Mouse (Mus musculus) heart, embryonic 10.5 days (tissue): ENCODE measurements around the gene Gm10309. TPM values are rescaled to one million over a fixed set of nuclear protein-coding genes. Genes with fewer than 3 reads are reported as not detected.
A peak's percentile ranks its signal among the peaks of the same experiment; 100 is the strongest.

Experiments
- DNase-seq: peaks from one replicate; pipeline ENCODE4 v3.0.0-alpha.2; 2017; ENCODE audit warnings: low spot score
- H3K27ac ChIP-seq: fragments of 300-500 bp; sonication (generic); 2 replicates; pipeline ENCODE4 v1.5.1; 2016; ENCODE audit warnings: mild to moderate bottlenecking
- H3K27me3 ChIP-seq: fragments of 300-500 bp; sonication (generic); 2 replicates; pipeline ENCODE4 v1.6.1; 2016; ENCODE audit warnings: mild to moderate bottlenecking; ENCODE audit not compliant: poor library complexity, insufficient read depth, severe bottlenecking
- H3K36me3 ChIP-seq: fragments of 300-500 bp; sonication (generic); 2 replicates; pipeline ENCODE4 v1.6.1; 2016; ENCODE audit warnings: mild to moderate bottlenecking, moderate library complexity
- H3K4me1 ChIP-seq: fragments of 300-500 bp; sonication (generic); 2 replicates; pipeline ENCODE4 v1.6.1; 2016; ENCODE audit warnings: mild to moderate bottlenecking
- H3K4me3 ChIP-seq: fragments of 300-500 bp; sonication (generic); 2 replicates; pipeline ENCODE4 v1.5.1; 2016; ENCODE audit warnings: mild to moderate bottlenecking, moderate library complexity
- H3K9me3 ChIP-seq: fragments of 300-500 bp; sonication (generic); 2 replicates; pipeline ENCODE4 v1.6.1; 2016; ENCODE audit warnings: mild to moderate bottlenecking, moderate library complexity
- whole genome bisulfite sequencing: fragments of 180-500 bp; shearing (Covaris S2); methylation state at CpG from one replicate; pipeline ENCODE4 v1.1.7; 2016; 5-methylcytosine and 5-hydroxymethylcytosine counted together
- polyA plus RNA-seq: library from polyadenylated mRNA; unstranded; fragments of >200 nt; fragmentation: Nextera tagmentation; extraction: Ambion mirVana; gene quantifications from 2 replicates; pipeline ENCODE4 v1.2.1, GENCODE M21; 2016

The Gm10309 gene
- polyA plus RNA-seq, 1 experiment from 2014 or later: 0.44 TPM

GRCm38 (mm10) chr17:86506881-86507280 is 1.8 kb upstream of the Gm10309 start:
- H3K4me3 ChIP-seq: no peak overlapping the region
- 67% methylated on average over 5 of the region's 5 CpGs for WGBS
- H3K36me3 ChIP-seq: peaks cover 2% of the 10 kb centered on the region
- no peaks in the 10 kb centered on the region for H3K9me3 ChIP-seq
- H3K27me3 ChIP-seq: no peaks in the 10 kb centered on the region
- peak overlapping the region; percentile 63 for H3K27ac ChIP-seq
- H3K4me1 ChIP-seq: peaks cover 22% of the 10 kb centered on the region
- DNase-seq: no peak

- 82% methylated on average over 9 of the region's 9 CpGs for WGBS
- Histone ChIP-seq H3K9me3 (no peaks in the 10 kb centered on the region), H3K36me3 (peaks cover 10% of the 10 kb centered on the region), H3K4me3 (no peak overlapping the region), H3K27ac (no peak overlapping the region), H3K4me1 (peaks cover 34% of the 10 kb centered on the region), H3K27me3 (no peaks in the 10 kb centered on the region)
- DNase-seq: no peak
These were observed 1.7 kb downstream of the Gm10309 start for GRCm38 (mm10) chr17:86503208-86503897.

GRCm38 (mm10) chr17:86501393-86501792 is 3.6 kb downstream of the Gm10309 start:
- H3K36me3 ChIP-seq: peaks cover 12% of the 10 kb centered on the region
- 80% methylated on average over 4 of the region's 4 CpGs for WGBS
- DNase-seq: no peak
- no peaks in the 10 kb centered on the region for H3K9me3 ChIP-seq
- H3K4me1 ChIP-seq: peaks cover 18% of the 10 kb centered on the region
- no peaks in the 10 kb centered on the region for H3K27me3 ChIP-seq
- H3K4me3 ChIP-seq: no peak overlapping the region
- no peak overlapping the region for H3K27ac ChIP-seq

- Histone ChIP-seq H3K36me3 (peaks cover 15% of the 10 kb centered on the region), H3K27me3 (no peaks in the 10 kb centered on the region), H3K4me3 (no peak overlapping the region), H3K27ac (peak overlapping the region; percentile 80), H3K4me1 (peaks cover 22% of the 10 kb centered on the region), H3K9me3 (no peaks in the 10 kb centered on the region)
- no peak for DNase-seq
- 59% methylated on average over 15 of the region's 15 CpGs for WGBS
These were observed 5.5 kb downstream of the Gm10309 start for GRCm38 (mm10) chr17:86499359-86500045.

GRCm38 (mm10) chr17:86497302-86497701 is 7.7 kb downstream of the Gm10309 start:
- no peaks in the 10 kb centered on the region for H3K9me3 ChIP-seq
- H3K36me3 ChIP-seq: peaks cover 21% of the 10 kb centered on the region; the same call in 1 of the 2 replicates
- H3K27me3 ChIP-seq: no peaks in the 10 kb centered on the region
- H3K27ac ChIP-seq: no peak overlapping the region
- WGBS: 82% methylated on average over 4 of the region's 4 CpGs
- peaks cover 24% of the 10 kb centered on the region for H3K4me1 ChIP-seq
- no peak for DNase-seq
- no peak overlapping the region for H3K4me3 ChIP-seq

- Histone ChIP-seq H3K9me3 (no peaks in the 10 kb centered on the region), H3K27me3 (no peaks in the 10 kb centered on the region), H3K27ac (no peak overlapping the region), H3K4me1 (peaks cover 32% of the 10 kb centered on the region), H3K36me3 (peaks cover 24% of the 10 kb centered on the region), H3K4me3 (no peak overlapping the region)
- DNase-seq: no peak
- 85% methylated on average over 9 of the region's 9 CpGs for WGBS
These were observed 8.8 kb downstream of the Gm10309 start for GRCm38 (mm10) chr17:86496123-86496771.

- Histone ChIP-seq H3K27me3 (no peaks in the 10 kb centered on the region), H3K4me1 (peaks cover 23% of the 10 kb centered on the region), H3K27ac (peak overlapping the region; percentile 47; the same call in 1 of the 2 replicates), H3K36me3 (peaks cover 29% of the 10 kb centered on the region), H3K9me3 (no peaks in the 10 kb centered on the region), H3K4me3 (no peak overlapping the region)
- no peak for DNase-seq
- WGBS: 55% methylated on average over 6 of the region's 6 CpGs
These were observed 10.1 kb downstream of the Gm10309 start for GRCm38 (mm10) chr17:86494895-86495294.

GRCm38 (mm10) chr17:86494494-86494893 is 10.5 kb downstream of the Gm10309 start:
- Histone ChIP-seq H3K27ac (peak overlapping the region; percentile 47; the same call in 1 of the 2 replicates), H3K4me1 (peaks cover 23% of the 10 kb centered on the region), H3K9me3 (no peaks in the 10 kb centered on the region), H3K36me3 (peaks cover 29% of the 10 kb centered on the region), H3K4me3 (no peak overlapping the region), H3K27me3 (no peaks in the 10 kb centered on the region)
- 66% methylated on average over 6 of the region's 6 CpGs for WGBS
- no peak for DNase-seq

- no peak overlapping the region for H3K27ac ChIP-seq
- no peak for DNase-seq
- H3K4me3 ChIP-seq: no peak overlapping the region
These were observed 11.1 kb downstream of the Gm10309 start for GRCm38 (mm10) chr17:86493891-86494420.

GRCm38 (mm10) chr17:86492376-86492775 is 12.7 kb downstream of the Gm10309 start:
- peaks cover 18% of the 10 kb centered on the region for H3K4me1 ChIP-seq
- no peak overlapping the region for H3K4me3 ChIP-seq
- no peaks in the 10 kb centered on the region for H3K27me3 ChIP-seq
- 45% methylated on average over 7 of the region's 7 CpGs for WGBS
- no peak for DNase-seq
- peaks cover 22% of the 10 kb centered on the region for H3K36me3 ChIP-seq
- H3K9me3 ChIP-seq: no peaks in the 10 kb centered on the region
- no peak overlapping the region for H3K27ac ChIP-seq

More at GRCm38 (mm10) chr17:86493891-86494420, 11.1 kb downstream of the Gm10309 start:
- WGBS: 85% methylated on average over 8 of the region's 8 CpGs
- Histone ChIP-seq H3K9me3 (no peaks in the 10 kb centered on the region), H3K36me3 (peaks cover 27% of the 10 kb centered on the region), H3K4me1 (peaks cover 18% of the 10 kb centered on the region), H3K27me3 (no peaks in the 10 kb centered on the region)

GRCm38 (mm10) chr17:86489827-86490226 is 15.2 kb downstream of the Gm10309 start:
- WGBS: 71% methylated on average over 10 of the region's 10 CpGs
- Histone ChIP-seq H3K4me1 (peaks cover 17% of the 10 kb centered on the region), H3K27ac (no peak overlapping the region), H3K9me3 (no peaks in the 10 kb centered on the region), H3K27me3 (no peaks in the 10 kb centered on the region), H3K36me3 (peaks cover 18% of the 10 kb centered on the region), H3K4me3 (no peak overlapping the region)
- DNase-seq: no peak

GRCm38 (mm10) chr17:86487450-86487849 is 17.6 kb downstream of the Gm10309 start:
- peaks cover 19% of the 10 kb centered on the region for H3K4me1 ChIP-seq
- no peak for DNase-seq
- no peak overlapping the region for H3K4me3 ChIP-seq
- H3K9me3 ChIP-seq: no peaks in the 10 kb centered on the region
- WGBS: 69% methylated on average over 3 of the region's 3 CpGs
- H3K27me3 ChIP-seq: no peaks in the 10 kb centered on the region
- H3K36me3 ChIP-seq: peaks cover 16% of the 10 kb centered on the region
- no peak overlapping the region for H3K27ac ChIP-seq

- 65% methylated on average over 5 of the region's 5 CpGs for WGBS
These were observed 18.4 kb downstream of the Gm10309 start for GRCm38 (mm10) chr17:86486657-86487056.

More at GRCm38 (mm10) chr17:86486657-86487056, 18.4 kb downstream of the Gm10309 start:
- Histone ChIP-seq H3K27ac (no peak overlapping the region), H3K9me3 (no peaks in the 10 kb centered on the region), H3K36me3 (peaks cover 13% of the 10 kb centered on the region), H3K27me3 (no peaks in the 10 kb centered on the region), H3K4me3 (no peak overlapping the region), H3K4me1 (peaks cover 11% of the 10 kb centered on the region)
- no peak for DNase-seq
